Mouse (Mus musculus): ENCODE results near the gene Cep170b. TPM values are rescaled to one million over a fixed set of nuclear protein-coding genes. Genes with fewer than 3 reads are reported as not detected.
A peak's percentile ranks its signal among the peaks of the same experiment; 100 is the strongest.

The Cep170b gene
- polyA plus RNA-seq, 1 experiment from 2014 or later = 15.0 TPM

GRCm38 (mm10) chr12:112732591-112732990, 12.3 kb downstream of the Cep170b start:
- Histone ChIP-seq H3K27me3 (no peaks in the 10 kb centered on the region), H3K9ac (replicated peaks) (no peak overlapping the region), H3K4me1 (0 out of 2 replicates have a peak, but pooled peaks cover 3% of the 10 kb centered on the region), H3K4me3 (no peak overlapping the region), H3K9me3 (no peaks in the 10 kb centered on the region), H3K36me3 (peaks cover 35% of the 10 kb centered on the region), H3K27ac (replicated peaks) (no peak overlapping the region), H3K4me2 (replicated peaks) (no peak overlapping the region)
- no peak for ATAC-seq (ENCODE audit: low FRiP score, low read depth)
- 90% methylated on average over 10 of the region's 10 CpGs for WGBS

- Histone ChIP-seq H3K4me1 (no peaks in the 10 kb centered on the region), H3K36me3 (peaks cover 52% of the 10 kb centered on the region), H3K9ac (replicated peaks) (no peak overlapping the region), H3K27ac (replicated peaks) (no peak overlapping the region), H3K4me3 (no peak overlapping the region), H3K4me2 (replicated peaks) (no peak overlapping the region), H3K27me3 (no peaks in the 10 kb centered on the region), H3K9me3 (no peaks in the 10 kb centered on the region)
- 81% methylated on average over 2 of the region's 2 CpGs for WGBS
- no peak for ATAC-seq (ENCODE audit: low FRiP score, low read depth)
Measured at GRCm38 (mm10) chr12:112734108-112734820, 14.0 kb downstream of the Cep170b start.

- Histone ChIP-seq H3K27ac (replicated peaks) (no peak overlapping the region), H3K4me2 (replicated peaks) (no peak overlapping the region), H3K4me3 (no peak overlapping the region), H3K27me3 (no peaks in the 10 kb centered on the region), H3K9me3 (no peaks in the 10 kb centered on the region), H3K4me1 (no peaks in the 10 kb centered on the region), H3K36me3 (peaks cover 55% of the 10 kb centered on the region), H3K9ac (replicated peaks) (no peak overlapping the region)
- no peak for ATAC-seq (ENCODE audit: low FRiP score, low read depth)
- WGBS = 89% methylated on average over 19 of the region's 19 CpGs
Measured at GRCm38 (mm10) chr12:112734881-112735655, 14.8 kb downstream of the Cep170b start.

GRCm38 (mm10) chr12:112735896-112736635, 15.8 kb downstream of the Cep170b start:
- H3K27ac ChIP-seq (replicated peaks) = no peak overlapping the region
- WGBS = 87% methylated on average over 29 of the region's 29 CpGs
- H3K27me3 ChIP-seq = no peaks in the 10 kb centered on the region
- H3K9ac ChIP-seq (replicated peaks) = no peak overlapping the region
- no peak for ATAC-seq (ENCODE audit: low FRiP score, low read depth)
- no peaks in the 10 kb centered on the region for H3K4me1 ChIP-seq
- H3K4me2 ChIP-seq (replicated peaks) = no peak overlapping the region
- H3K4me3 ChIP-seq = no peak overlapping the region
- H3K36me3 ChIP-seq = peaks cover 55% of the 10 kb centered on the region
- no peaks in the 10 kb centered on the region for H3K9me3 ChIP-seq

GRCm38 (mm10) chr12:112736636-112736925, 16.3 kb downstream of the Cep170b start:
- no peak overlapping the region for H3K4me3 ChIP-seq
- no peak overlapping the region for H3K9ac ChIP-seq (replicated peaks)
- H3K4me2 ChIP-seq (replicated peaks) = no peak overlapping the region
- H3K9me3 ChIP-seq = no peaks in the 10 kb centered on the region
- H3K36me3 ChIP-seq = peaks cover 55% of the 10 kb centered on the region
- no peaks in the 10 kb centered on the region for H3K4me1 ChIP-seq
- ATAC-seq (ENCODE audit: low FRiP score, low read depth) = no peak
- 83% methylated on average over 10 of the region's 10 CpGs for WGBS
- no peaks in the 10 kb centered on the region for H3K27me3 ChIP-seq
- no peak overlapping the region for H3K27ac ChIP-seq (replicated peaks)

GRCm38 (mm10) chr12:112737081-112737480, 16.8 kb downstream of the Cep170b start:
- WGBS = 93% methylated on average over 7 of the region's 7 CpGs
- no peak overlapping the region for H3K27ac ChIP-seq (replicated peaks)

GRCm38 (mm10) chr12:112737761-112738160, 17.5 kb downstream of the Cep170b start:
- Histone ChIP-seq H3K9ac (replicated peaks) (no peak overlapping the region), H3K4me1 (no peaks in the 10 kb centered on the region), H3K4me3 (no peak overlapping the region), H3K36me3 (peaks cover 47% of the 10 kb centered on the region), H3K27me3 (no peaks in the 10 kb centered on the region), H3K27ac (replicated peaks) (no peak overlapping the region), H3K4me2 (replicated peaks) (no peak overlapping the region), H3K9me3 (no peaks in the 10 kb centered on the region)
- 96% methylated on average over 14 of the region's 14 CpGs for WGBS
- ATAC-seq (ENCODE audit: low FRiP score, low read depth) = no peak

More at GRCm38 (mm10) chr12:112737081-112737480, 16.8 kb downstream of the Cep170b start:
- Histone ChIP-seq H3K27me3 (no peaks in the 10 kb centered on the region), H3K4me1 (no peaks in the 10 kb centered on the region), H3K4me3 (no peak overlapping the region), H3K4me2 (replicated peaks) (no peak overlapping the region), H3K9me3 (no peaks in the 10 kb centered on the region), H3K9ac (replicated peaks) (no peak overlapping the region), H3K36me3 (peaks cover 53% of the 10 kb centered on the region)
- ATAC-seq (ENCODE audit: low FRiP score, low read depth) = no peak

GRCm38 (mm10) chr12:112738281-112739022, 18.2 kb downstream of the Cep170b start:
- Histone ChIP-seq H3K36me3 (peaks cover 45% of the 10 kb centered on the region), H3K4me2 (replicated peaks) (no peak overlapping the region), H3K9me3 (no peaks in the 10 kb centered on the region), H3K4me3 (no peak overlapping the region), H3K27me3 (no peaks in the 10 kb centered on the region), H3K27ac (replicated peaks) (no peak overlapping the region), H3K4me1 (no peaks in the 10 kb centered on the region), H3K9ac (replicated peaks) (no peak overlapping the region)
- WGBS = 92% methylated on average over 31 of the region's 31 CpGs
- ATAC-seq (ENCODE audit: low FRiP score, low read depth) = no peak

GRCm38 (mm10) chr12:112739023-112739568, 18.8 kb downstream of the Cep170b start:
- no peaks in the 10 kb centered on the region for H3K9me3 ChIP-seq
- no peaks in the 10 kb centered on the region for H3K27me3 ChIP-seq
- no peak overlapping the region for H3K27ac ChIP-seq (replicated peaks)
- H3K36me3 ChIP-seq = peaks cover 43% of the 10 kb centered on the region
- H3K4me2 ChIP-seq (replicated peaks) = no peak overlapping the region
- no peak overlapping the region for H3K9ac ChIP-seq (replicated peaks)
- H3K4me3 ChIP-seq = no peak overlapping the region
- ATAC-seq (ENCODE audit: low FRiP score, low read depth) = no peak
- H3K4me1 ChIP-seq = no peaks in the 10 kb centered on the region
- WGBS = 92% methylated on average over 24 of the region's 24 CpGs

GRCm38 (mm10) chr12:112742768-112743167, 22.5 kb downstream of the Cep170b start:
- Histone ChIP-seq H3K27ac (replicated peaks) (peak overlapping the region; percentile 16; the same call in 1 of the 2 replicates), H3K27me3 (no peaks in the 10 kb centered on the region), H3K36me3 (peaks cover 18% of the 10 kb centered on the region), H3K9me3 (no peaks in the 10 kb centered on the region), H3K4me3 (no peak overlapping the region), H3K9ac (replicated peaks) (no peak overlapping the region), H3K4me2 (replicated peaks) (no peak overlapping the region), H3K4me1 (peaks cover 13% of the 10 kb centered on the region)
- ATAC-seq (ENCODE audit: low FRiP score, low read depth) = no peak
- WGBS = 72% methylated on average over 6 of the region's 6 CpGs

- Histone ChIP-seq H3K27ac (replicated peaks) (peak overlapping the region; percentile 16; the same call in 1 of the 2 replicates), H3K4me2 (replicated peaks) (no peak overlapping the region), H3K27me3 (no peaks in the 10 kb centered on the region), H3K4me1 (peaks cover 14% of the 10 kb centered on the region), H3K4me3 (no peak overlapping the region), H3K9ac (replicated peaks) (no peak overlapping the region), H3K36me3 (peaks cover 12% of the 10 kb centered on the region), H3K9me3 (no peaks in the 10 kb centered on the region)
- WGBS = 58% methylated on average over 25 of the region's 25 CpGs
- ATAC-seq (ENCODE audit: low FRiP score, low read depth) = peak; percentile 71
Measured at GRCm38 (mm10) chr12:112743168-112743975, 23.1 kb downstream of the Cep170b start.

Data from midbrain, embryonic 12.5 days (tissue).